Mouse (Mus musculus): ENCODE results near the gene Cdkn3.

GRCm38 (mm10) chr14:46722031-46722430 is 38.3 kb upstream of the Cdkn3 start:
- TF ChIP-seq GATA1 (IDR thresholded peaks at IDR 0.05; ENCODE audit: borderline replicate concordance, low read length) (no peak), FLI1 (IDR thresholded peaks at IDR 0.05; ENCODE audit: low read length) (no peak)
